Mouse (Mus musculus): ENCODE data around the gene Enox1. TPM values are rescaled to one million over a fixed set of nuclear protein-coding genes. Genes with fewer than 3 reads are reported as not detected.

Gene Enox1
- total RNA-seq, 2 experiments from 2014 or later: 4.9 to 9.4 TPM

DNA sequence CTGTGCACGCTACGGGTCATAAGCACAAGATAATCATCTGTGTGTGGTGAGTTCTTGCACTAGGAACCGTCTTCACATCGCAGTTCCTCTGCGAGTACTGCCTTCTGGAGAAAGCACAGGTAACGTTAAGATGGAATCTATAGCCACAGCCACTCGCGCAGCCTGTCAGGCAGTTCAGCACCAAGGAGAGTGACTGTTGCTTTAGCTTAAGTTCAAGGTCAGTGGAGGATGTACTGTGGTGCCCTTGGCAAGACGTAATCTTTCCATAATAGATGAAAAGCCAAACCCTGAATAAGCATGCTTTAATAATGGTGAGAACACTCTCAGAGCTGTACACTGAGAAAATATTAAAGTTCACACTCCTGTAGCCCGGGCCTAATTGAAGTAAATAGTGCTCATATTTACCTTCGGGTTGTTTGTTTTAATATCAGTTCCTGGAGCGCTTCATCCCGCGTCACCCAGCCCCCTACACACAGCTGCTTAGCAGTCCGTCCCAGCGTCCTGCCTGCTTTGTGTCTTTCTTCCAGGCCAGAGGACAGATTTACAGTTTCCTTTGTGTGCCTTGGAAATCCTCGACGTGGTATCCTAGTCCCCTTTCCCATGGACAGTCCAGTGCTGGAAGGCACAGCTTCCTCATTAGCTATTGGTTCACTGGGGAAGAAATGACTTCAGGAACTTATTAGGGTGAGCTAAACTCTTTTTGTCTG is 38.9 kb downstream of the Enox1 start:
- peak; percentile 50 for DNase-seq

DNA sequence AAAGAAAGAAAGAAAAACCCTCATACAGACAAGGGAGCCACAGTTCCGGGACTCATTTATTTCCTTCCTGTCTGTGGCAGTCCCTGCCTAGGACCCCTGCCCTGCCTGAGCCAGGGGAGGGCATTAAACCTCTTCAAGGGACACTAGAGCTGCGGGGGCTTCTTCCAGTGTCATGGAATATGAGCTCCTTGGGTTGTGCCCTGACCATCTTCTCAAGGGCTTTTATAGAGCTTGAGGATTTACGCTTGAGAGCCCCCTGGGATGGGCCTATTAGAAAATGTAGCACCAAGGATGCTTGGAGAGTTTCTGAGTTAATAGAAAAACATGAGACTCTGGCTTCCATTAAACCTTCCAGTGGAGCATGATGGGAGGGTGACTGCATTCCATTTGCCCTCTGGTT is 39.7 kb downstream of the Enox1 start:
- DNase-seq: no peak

- DNase-seq: no peak
These were observed 40.9 kb downstream of the Enox1 start for GRCm38 (mm10) chr14:77197414-77197915.

DNA sequence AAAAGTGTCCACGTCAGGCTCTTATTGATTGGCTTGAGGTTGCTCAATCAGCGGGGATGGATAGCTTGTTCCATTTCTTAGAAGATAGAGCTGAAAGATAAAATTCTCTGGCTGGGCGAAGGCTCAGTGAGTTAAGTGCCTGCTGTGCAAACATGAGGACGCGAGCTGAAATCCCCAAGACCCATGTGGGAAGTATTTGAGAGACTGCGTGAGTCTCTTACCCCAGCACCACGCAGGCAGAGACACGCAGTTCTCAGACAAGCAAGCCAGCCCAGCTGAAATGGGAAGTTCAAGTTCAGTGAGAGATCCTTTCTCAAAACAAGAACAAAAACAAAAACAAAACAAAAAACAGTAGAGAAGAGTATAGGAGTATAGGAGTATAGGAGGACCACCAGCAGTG is 54.3 kb downstream of the Enox1 start:
- DNase-seq: no peak

DNA sequence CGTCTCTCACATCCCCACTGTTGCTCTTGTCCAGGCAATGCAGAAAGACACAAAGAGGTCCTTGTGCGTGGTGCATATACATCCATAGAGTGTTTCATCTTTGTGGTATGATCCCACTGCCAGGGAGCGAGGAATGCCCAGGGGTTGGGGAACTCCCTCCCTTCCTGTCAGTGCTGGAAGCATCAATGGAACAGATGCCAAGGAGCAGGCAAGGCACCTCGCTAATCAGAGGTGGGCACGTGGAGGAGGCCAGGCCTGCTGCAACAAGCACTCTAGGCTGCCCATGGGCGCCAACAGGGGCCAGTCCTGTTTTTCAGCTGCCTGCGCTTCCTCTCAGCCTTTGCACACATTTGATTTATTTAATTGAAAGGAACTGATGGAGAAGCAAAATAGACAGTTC is 56.6 kb downstream of the Enox1 start:
- no peak for DNase-seq

DNA sequence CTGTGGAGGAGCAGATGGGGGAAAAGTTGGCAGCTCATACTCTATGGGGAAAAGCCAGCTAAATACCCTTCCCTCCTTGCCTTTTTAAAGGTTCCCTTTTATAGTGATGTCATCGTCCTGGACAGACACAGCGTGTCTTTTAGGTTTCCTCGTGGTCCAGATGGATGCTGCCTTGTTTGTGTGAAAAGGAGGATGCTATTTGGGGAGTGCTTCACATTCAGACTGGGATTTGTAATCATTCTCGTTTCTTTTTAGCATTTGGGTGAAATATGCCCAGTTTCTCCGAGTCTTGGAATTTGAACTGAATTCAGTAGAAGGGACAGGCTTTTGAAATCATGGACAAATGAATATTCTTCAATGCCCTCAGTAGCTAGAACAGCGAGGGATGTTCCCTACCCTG is 58.3 kb downstream of the Enox1 start:
- no peak for DNase-seq

DNA sequence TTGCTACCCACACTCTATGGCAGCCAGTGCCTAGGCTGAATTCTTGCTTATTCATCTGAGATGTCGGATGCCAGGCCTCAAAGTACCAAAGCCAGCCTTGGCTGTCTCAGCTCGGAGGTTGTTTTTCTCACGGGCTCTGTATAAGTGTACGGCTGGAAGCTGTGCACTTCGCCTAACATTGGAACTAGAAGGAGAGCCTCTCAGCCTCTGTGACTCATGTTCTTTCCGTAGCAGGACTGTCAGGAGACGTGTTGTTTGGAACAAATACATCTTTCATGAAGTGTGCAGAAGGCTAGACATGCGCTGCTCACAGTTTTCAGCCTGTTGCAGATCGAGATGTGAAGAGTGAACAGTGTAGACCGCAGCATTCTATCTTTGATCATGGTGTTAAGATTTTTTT is 68.8 kb downstream of the Enox1 start:
- no peak for DNase-seq

DNA sequence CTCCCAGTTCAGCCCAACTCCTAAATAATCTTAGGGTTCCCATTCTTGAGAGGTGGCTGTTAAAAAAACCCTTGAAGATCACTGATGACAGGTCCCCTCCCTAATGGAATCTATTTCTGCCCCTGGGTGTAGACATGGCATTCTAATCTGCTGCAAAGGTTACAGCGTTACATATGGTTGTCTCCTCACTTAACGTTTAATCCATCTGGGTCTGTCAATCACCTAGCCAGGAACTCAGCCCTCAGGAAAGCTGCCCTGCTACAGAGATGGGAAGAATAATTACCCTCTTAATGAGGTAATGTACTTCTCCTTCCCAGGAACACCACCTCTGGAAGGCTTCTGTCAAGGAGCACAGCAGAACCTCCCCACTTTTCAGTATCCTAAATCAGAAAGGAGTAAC is 82.2 kb downstream of the Enox1 start:
- DNase-seq: no peak

- DNase-seq: no peak
These were observed 82.8 kb downstream of the Enox1 start for GRCm38 (mm10) chr14:77239360-77239759.

DNA sequence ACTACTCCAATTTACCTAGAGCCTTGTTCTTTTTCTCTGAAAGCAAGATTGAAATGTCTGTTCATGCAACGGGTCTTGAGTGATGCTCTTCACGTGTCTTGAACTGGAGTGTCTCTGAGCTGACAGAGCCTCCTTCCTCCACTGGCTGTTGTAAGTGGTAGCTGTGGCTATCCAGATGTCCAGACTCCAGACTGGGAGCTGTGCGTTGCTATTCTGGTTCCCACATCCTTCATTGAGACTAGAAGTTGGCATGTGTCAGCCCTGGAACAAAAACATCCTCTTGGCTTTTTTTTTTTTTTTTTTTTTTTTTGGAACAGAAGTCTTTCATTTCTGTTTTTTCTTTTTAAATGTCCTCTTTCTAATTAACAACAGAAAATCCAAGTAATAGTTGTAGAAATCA is 90.4 kb downstream of the Enox1 start:
- no peak for DNase-seq

DNA sequence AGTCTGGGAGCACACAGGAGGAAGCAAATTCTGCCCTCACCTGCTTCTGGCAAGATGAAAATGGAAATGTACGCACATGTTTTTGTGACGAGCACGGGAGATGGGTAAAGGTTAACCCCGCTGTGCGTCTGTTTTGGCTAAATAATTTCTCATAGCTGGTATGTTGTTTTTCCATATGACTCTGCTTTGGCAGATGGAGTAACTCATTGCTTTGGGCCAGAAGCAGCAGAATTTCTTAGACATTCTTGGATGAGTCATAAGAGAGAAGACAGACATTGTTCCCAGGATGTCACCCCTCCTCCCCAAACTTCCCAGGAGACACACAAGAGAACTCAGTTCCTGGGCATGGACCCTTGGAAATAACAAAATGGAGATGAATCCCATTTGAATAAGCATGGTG is 91.9 kb downstream of the Enox1 start:
- DNase-seq: no peak

DNA sequence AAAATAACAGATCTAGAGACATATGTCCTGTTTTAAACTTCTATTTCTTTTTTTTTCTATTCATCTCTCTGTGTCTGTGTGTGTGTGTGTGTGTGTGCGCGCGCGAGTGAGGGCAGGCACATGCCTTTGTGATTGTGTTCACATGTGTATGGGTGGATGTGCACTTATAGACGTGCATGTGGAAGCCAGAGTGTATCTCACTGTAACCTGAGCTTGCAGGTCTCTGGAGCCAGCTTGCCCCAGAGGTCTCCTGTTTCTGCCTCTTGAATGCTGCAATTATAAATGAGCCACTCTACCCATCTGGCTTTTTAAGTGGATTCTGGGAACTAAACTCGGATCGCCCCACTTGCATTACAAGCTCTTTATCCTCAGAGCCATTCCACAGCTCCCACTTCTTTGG is 92.4 kb downstream of the Enox1 start:
- DNase-seq: no peak

DNA sequence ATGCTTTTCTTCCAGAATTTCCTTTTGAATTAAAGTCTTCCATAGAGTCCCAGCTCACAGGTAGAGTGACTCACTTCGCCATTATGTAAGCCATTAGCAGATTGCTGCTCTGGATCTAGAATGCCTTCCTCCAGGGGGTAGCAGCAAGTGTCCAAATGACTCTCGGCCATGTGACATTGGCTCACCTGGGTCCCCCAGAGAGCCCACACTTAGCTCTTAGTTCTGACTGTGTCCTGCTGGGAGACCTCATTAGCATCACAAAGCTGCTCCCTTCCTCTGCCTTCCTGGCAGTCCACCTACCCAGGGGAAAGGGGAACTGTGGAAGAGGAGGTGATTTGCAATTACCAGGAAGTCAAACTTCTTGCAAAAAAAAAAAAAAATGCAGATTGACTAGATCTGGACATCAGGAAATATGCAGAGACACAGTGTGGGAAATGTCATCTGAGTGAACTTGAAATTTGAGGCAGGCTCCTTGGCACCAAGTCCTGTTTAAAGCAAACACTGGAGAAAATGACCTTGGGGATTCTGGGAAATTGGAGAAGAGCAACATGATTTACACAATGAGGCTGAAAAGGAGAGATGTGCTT is 94.2 kb downstream of the Enox1 start:
- DNase-seq: peak; percentile 6

- peak; percentile 17 for DNase-seq
These were observed 98.6 kb downstream of the Enox1 start for GRCm38 (mm10) chr14:77255201-77255600.

DNA sequence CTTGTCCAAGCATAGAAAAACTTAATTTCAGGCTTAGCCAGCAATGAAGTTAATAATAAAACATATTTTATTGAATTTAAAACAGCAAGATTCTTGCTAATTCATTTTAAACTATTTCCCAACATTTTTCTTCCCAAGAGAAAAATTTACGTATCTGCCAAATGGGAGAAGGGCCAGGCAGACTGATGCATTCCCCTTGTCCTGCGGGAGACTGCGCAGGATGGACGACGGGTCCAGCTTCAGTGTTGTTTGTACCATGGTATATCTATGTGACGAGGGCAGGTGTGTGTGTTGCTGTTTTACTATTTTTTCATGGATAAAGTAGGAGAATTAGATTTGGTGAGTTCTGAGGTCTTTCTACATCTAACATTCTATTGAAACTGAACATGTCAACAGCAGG is 99.1 kb downstream of the Enox1 start:
- DNase-seq: peak; percentile 43

- peak; percentile 19 for DNase-seq
These were observed 100.4 kb downstream of the Enox1 start for GRCm38 (mm10) chr14:77256943-77257342.

DNA sequence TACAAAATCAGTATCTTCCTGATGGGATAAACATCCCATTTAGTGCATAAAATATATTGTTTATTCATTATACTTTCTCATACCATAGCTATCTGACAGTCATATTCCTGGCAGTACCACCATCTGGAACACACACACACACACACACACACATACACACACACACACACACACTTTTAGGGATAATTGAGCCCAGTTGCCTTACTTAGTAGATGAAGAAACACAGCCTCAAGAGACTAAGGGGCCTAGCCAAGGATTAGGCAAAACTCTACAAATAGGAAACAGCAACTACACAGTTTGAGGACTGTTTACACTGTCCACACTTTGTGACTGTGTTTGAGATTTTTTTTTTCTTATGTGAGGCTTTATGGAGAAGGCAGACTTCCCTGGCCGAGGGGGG is 100.9 kb downstream of the Enox1 start:
- DNase-seq: peak; percentile 46

GRCm38 (mm10) chr14:77258186-77258585 is 101.6 kb downstream of the Enox1 start:
- DNase-seq: no peak

- DNase-seq: peak; percentile 35
These were observed 103.1 kb downstream of the Enox1 start for GRCm38 (mm10) chr14:77259686-77260085.

DNA sequence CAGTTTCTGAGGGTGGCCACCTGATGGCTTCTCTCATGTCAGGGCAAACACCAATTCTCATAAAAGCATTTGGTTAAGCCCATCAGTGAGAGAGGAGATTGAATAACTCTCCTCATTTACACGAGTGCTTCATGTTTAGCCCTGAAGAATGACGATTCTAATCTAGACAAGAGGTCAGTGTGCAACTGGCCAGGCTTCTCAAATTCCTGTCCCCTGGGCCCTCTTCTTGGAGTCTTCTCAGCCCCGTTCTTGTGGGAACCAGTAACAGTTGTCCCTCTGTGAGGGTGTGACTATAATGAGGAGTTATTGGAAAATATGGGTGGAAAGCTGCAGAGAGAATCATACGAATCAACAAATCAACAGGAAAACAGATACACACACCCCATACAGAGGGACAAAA is 103.5 kb downstream of the Enox1 start:
- peak; percentile 59 for DNase-seq

DNA sequence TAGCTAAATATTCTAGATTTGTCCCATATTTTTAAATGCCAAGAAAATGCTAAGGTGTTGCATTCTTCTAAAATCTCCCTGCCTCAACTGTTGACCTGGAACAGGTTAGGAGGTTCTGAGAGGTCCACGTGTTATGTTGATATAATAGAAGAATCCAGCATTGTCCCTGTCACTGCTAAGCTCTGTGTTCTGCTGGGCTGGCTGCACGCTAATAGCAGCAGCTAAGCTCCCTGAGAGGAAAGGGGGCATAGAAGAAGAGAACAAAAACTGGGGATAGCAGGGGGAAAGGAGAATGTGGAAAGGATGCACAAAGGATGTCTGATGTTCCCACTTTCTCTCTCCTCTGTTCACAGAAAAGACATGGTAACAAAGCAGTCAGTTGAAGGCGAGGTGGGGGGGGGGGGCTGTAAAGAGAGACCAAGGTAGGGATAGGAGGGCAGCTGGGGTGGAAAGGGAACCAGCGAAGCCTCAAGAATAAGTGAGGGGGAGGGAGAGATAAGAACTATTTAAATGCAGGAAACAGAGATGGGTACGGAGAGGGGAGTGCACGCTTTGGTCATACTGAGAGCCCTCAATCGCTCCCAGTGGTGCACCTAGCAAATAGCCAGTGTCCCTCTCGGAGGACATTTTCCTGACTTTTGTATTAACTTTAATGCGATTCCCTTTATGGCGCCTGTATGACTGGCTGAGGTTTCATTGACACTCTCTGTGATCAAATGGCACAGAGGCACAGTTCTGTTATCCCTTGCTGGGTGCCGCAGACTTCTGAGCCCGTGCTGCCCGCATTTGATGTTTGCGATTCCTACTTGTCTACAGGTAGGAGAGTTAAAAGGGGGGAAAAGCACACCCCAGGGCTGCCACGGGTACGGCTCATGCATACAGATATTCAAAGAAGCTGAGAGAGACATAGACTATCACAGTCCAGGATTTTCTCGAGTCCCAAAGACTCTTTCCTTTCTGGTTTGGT is 110.5 kb downstream of the Enox1 start:
- no peak for DNase-seq

DNA sequence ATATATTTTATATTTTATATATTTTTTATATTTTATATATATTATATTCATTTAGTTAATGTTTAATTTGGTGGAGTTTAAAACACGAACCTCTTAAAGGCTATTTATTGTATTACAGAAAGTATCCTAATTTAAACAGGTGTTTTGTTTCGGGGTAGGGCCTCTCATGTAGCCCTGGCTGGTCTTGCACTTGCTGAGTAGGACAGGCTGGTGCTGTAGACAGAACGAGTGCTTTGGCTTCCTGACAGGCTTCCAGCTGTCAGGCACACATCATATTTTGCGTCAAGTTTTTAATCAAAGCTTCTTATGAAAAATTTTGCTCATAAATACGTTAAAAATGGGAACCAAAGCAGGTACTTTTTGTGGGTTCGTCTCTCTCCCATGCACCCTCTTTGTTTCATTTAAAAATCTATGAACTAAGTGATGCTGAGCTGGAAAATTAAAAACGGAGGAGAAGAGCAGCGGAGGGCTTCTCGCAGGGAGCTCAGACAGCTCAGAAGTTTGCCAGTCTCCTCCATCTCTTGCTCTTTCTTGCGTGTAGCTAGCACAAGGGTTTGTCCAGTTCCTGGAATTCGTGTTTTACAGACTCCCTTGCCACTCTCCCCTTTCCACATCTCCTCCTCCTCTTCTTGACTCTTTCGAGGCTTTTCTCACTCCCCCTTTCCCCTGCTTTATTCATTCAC is 115.8 kb downstream of the Enox1 start:
- DNase-seq: no peak

Measured in adrenal gland, postnatal 10 days (tissue).